ENCODE assay signal across 13 mouse cellular contexts in the genomic region with DNA sequence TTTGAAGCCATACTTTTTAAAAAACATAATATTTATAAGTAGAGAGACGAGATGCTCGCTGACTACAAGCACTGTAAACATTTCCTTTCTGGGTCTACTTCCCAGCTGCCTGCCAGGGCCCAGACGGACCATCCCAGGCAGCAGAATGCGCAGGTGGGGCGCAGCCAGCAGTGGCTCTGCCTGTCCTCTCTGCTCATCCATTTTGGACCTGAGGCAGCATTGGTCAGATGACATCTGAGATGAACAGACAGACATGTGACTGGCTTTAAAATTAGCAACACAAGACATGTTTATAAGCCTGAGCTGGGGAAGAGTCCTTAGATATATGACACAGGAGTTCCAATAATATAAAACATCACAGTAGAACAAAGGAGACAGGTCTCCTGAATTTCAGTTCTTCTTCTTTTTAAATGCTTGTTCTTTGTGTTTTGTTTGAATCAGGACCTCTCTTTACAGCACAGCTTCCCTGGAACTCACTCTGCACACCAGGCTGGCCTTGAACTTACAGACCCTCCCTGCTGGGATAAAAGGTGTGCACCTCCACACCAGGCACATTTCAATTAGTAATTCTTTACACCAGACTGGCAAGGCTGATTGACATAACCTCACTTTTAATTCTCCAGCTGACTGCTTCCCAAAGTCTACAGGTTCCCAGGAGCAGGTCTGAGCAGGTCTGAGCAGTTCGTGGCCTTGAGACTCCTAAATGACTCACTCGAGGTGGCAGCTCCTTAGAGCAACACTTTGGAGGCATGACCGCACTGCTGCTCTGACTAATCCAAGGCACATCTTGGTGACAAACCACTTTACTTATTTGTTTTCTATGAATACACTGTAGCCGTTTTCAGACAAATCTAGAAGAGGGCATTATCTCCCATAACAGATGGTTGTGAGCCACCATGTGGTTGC. TPM values are rescaled to one million over a fixed set of nuclear protein-coding genes. Genes with fewer than 3 reads are reported as not detected.
DNase-seq lines count a peak whose midpoint lies in the region.
"Had no signal": no experiment of that assay in that cellular context is flagged by ENCODE, and none has a peak within 500 bp of the region (broad histone marks: within the 10 kb centered on the region; RNA-seq: fewer than 3 reads in every experiment).

No protein-coding gene starts in this region.

- peak; percentile 40 to 45 for DNase-seq in gastrocnemius, adult 8-10 months (ENCODE audit: low spot score in 2 of 2)
- no peak for DNase-seq in gastrocnemius, postnatal 4 days (ENCODE audit: low spot score in 2 of 2)
- peak; percentile 59 for DNase-seq in urinary bladder, postnatal 14 days (ENCODE audit: low spot score)
- no peak for DNase-seq in urinary bladder, postnatal 10 days (ENCODE audit: low spot score)
- peak; percentile 69 for DNase-seq in cerebellum, adult 9-11 months
- DNase-seq in frontal cortex, postnatal 14 days (ENCODE audit: low spot score in 2 of 2): no peak
- DNase-seq in T-cell, adult 2 months (ENCODE audit: low spot score): no peak
- DNase-seq: forebrain, postnatal 0 days; layer of hippocampus, adult 9-11 months; lung, embryonic 14.5 days; spleen, adult 18-20 months; thymus, postnatal 36 days had no signal

RNA-seq across cellular contexts. Expression of gene Rab12, which starts 12.2 kb away (rescaled TPM):
- total RNA-seq in gastrocnemius, adult 8-10 months (2022): 100 to 1,000 TPM; 189 to 250 (median 241) TPM
- 100 to 1,000 TPM; 119 to 128 TPM for total RNA-seq in gastrocnemius, postnatal 4 days (2021)

RNA-seq across cellular contexts. Expression of gene Mtcl1, which starts 57.8 kb away (rescaled TPM):
- total RNA-seq in gastrocnemius, adult 8-10 months (2022): 10 to 100 TPM in 1 of 4 experiments, 1 to 10 TPM in 3; 4.8 to 10.0 (median 5.6) TPM
- total RNA-seq in gastrocnemius, postnatal 4 days (2021): 10 to 100 TPM; 30.3 to 31.4 TPM
- total RNA-seq: neutrophil, adult 5-6 weeks had no signal

Comparison
In these comparisons a context has a peak if more than half of its experiments do, and no peak if none do; other contexts are left out.
1. DNase-seq: peak in gastrocnemius, adult 8-10 months (2 of 2), urinary bladder, postnatal 14 days (single experiment) and cerebellum, adult 9-11 months (single experiment); none in gastrocnemius, postnatal 4 days (0 of 2), urinary bladder, postnatal 10 days (single experiment), frontal cortex, postnatal 14 days (0 of 2) and T-cell, adult 2 months (single experiment).